Mouse (Mus musculus) lung, embryonic 14.5 days (tissue): ENCODE data around the gene Dgkz. TPM values are rescaled to one million over a fixed set of nuclear protein-coding genes. Genes with fewer than 3 reads are reported as not detected.

Experiments
- ATAC-seq: fragments of 200-750 bp; cut with Nextera tagmentation; 2 replicates; pipeline ENCODE4 v1.8.0; 2017; ENCODE audit warnings: mild to moderate bottlenecking, moderate TSS enrichment, moderate library complexity; ENCODE audit not compliant: insufficient read depth
- DNase-seq: peaks from one replicate; pipeline ENCODE4 v3.0.0-alpha.2; 2015
- H3K27ac ChIP-seq: fragments of 300-500 bp; sonication (generic); 2 replicates; pipeline ENCODE4 v1.5.1; 2014; ENCODE audit warnings: low read depth, mild to moderate bottlenecking, moderate library complexity
- H3K27me3 ChIP-seq: fragments of 300-500 bp; sonication (generic); 2 replicates; pipeline ENCODE4 v1.6.1; 2014; ENCODE audit warnings: low read length, control low read depth; ENCODE audit not compliant: insufficient read depth
- H3K36me3 ChIP-seq: fragments of 300-500 bp; sonication (generic); 2 replicates; pipeline ENCODE4 v1.6.1; 2014; ENCODE audit warnings: control low read depth; ENCODE audit not compliant: insufficient read depth
- H3K4me1 ChIP-seq: fragments of 300-500 bp; sonication (generic); 2 replicates; pipeline ENCODE4 v1.6.1; 2014; ENCODE audit warnings: antibody characterized with exemption, control low read depth; ENCODE audit not compliant: insufficient read depth
- H3K4me2 ChIP-seq: fragments of 300-500 bp; sonication (generic); 2 replicates; pipeline ENCODE4 v1.6.1; 2014; ENCODE audit warnings: mild to moderate bottlenecking
- H3K4me3 ChIP-seq: fragments of 300-500 bp; sonication (generic); 2 replicates; pipeline ENCODE4 v1.5.1; 2014; ENCODE audit warnings: low read depth, low read length
- H3K9ac ChIP-seq: fragments of 300-500 bp; sonication (generic); 2 replicates; pipeline ENCODE4 v1.6.1; 2014
- H3K9me3 ChIP-seq: fragments of 300-500 bp; sonication (generic); 2 replicates; pipeline ENCODE4 v1.6.1; 2016; ENCODE audit warnings: low read depth, low read length, control low read depth
- CTCF ChIP-seq: IDR thresholded peaks from 2 replicates; pipeline ENCODE4 v1.5.1; 2016; ENCODE audit warnings: antibody characterized with exemption, low read depth
- WGBS: fragments of 180-500 bp; shearing (Covaris S2); extraction: QIAGEN DNeasy Blood & Tissue Kit; methylation state at CpG from one replicate; pipeline ENCODE4 v1.1.7; 2014; 5-methylcytosine and 5-hydroxymethylcytosine counted together
- polyA plus RNA-seq: library from polyadenylated mRNA; unstranded; fragments of >200 nt; fragmentation: Nextera tagmentation; extraction: Ambion mirVana; gene quantifications from 2 replicates; pipeline ENCODE4 v1.2.1, GENCODE M21; 2014

Dgkz gene
- polyA plus RNA-seq, 1 experiment from 2014 or later = 63.9 TPM

- Histone ChIP-seq H3K4me2 (no peak overlapping the region), H3K9ac (no peak overlapping the region), H3K4me3 (no peak overlapping the region), H3K27me3 (no peaks in the 10 kb centered on the region), H3K27ac (peak overlapping the region; percentile 76), H3K36me3 (0 out of 2 replicates have a peak, but pooled peaks cover 8% of the 10 kb centered on the region), H3K4me1 (peaks cover 41% of the 10 kb centered on the region), H3K9me3 (no peaks in the 10 kb centered on the region)
- 65% methylated on average over 4 of the region's 4 CpGs for WGBS
- no peak for ATAC-seq
- TF ChIP-seq CTCF = no peak
- DNase-seq = no peak
These were observed 20.5 kb downstream of the Dgkz start for GRCm38 (mm10) chr2:91955121-91955591.

GRCm38 (mm10) chr2:91953825-91954224 lies 21.8 kb downstream of the Dgkz start:
- no peaks in the 10 kb centered on the region for H3K27me3 ChIP-seq
- ATAC-seq (peak; percentile 36), DNase-seq (peak; percentile 81)
- peak; percentile 11; the same call in 1 of the 2 replicates for TF ChIP-seq CTCF
- H3K4me3 ChIP-seq = no peak overlapping the region
- no peak overlapping the region for H3K4me2 ChIP-seq
- 21% methylated on average over 5 of the region's 5 CpGs for WGBS
- H3K4me1 ChIP-seq = peaks cover 52% of the 10 kb centered on the region
- no peak overlapping the region for H3K9ac ChIP-seq
- peak overlapping the region; percentile 66; the same call in 1 of the 2 replicates for H3K27ac ChIP-seq
- H3K9me3 ChIP-seq = no peaks in the 10 kb centered on the region
- H3K36me3 ChIP-seq = 0 out of 2 replicates have a peak, but pooled peaks cover 2% of the 10 kb centered on the region

GRCm38 (mm10) chr2:91950275-91951085 lies 25.2 kb downstream of the Dgkz start:
- Histone ChIP-seq H3K36me3 (peaks cover 1% of the 10 kb centered on the region; the same call in 1 of the 2 replicates), H3K27me3 (no peaks in the 10 kb centered on the region), H3K4me3 (peak overlapping the region; percentile 24), H3K9ac (peak overlapping the region; percentile 47; the same call in 1 of the 2 replicates), H3K27ac (peak overlapping the region; percentile 84), H3K4me1 (peaks cover 38% of the 10 kb centered on the region), H3K9me3 (no peaks in the 10 kb centered on the region), H3K4me2 (peak overlapping the region; percentile 56)
- DNase-seq (peak; percentile 67), ATAC-seq (peak; percentile 68)
- no peak for TF ChIP-seq CTCF
- 16% methylated on average over 15 of the region's 15 CpGs for WGBS

GRCm38 (mm10) chr2:91949411-91950274 lies 26.0 kb downstream of the Dgkz start:
- Histone ChIP-seq H3K4me3 (peak overlapping the region; percentile 24), H3K36me3 (peaks cover 7% of the 10 kb centered on the region; the same call in 1 of the 2 replicates), H3K9ac (peak overlapping the region; percentile 47; the same call in 1 of the 2 replicates), H3K4me1 (peaks cover 31% of the 10 kb centered on the region), H3K27ac (peak overlapping the region; percentile 84), H3K27me3 (no peaks in the 10 kb centered on the region), H3K9me3 (no peaks in the 10 kb centered on the region), H3K4me2 (peak overlapping the region; percentile 56)
- WGBS = 60% methylated on average over 17 of the region's 17 CpGs
- DNase-seq (peak; percentile 71), ATAC-seq (peak; percentile 35)
- TF ChIP-seq CTCF = no peak

DNA sequence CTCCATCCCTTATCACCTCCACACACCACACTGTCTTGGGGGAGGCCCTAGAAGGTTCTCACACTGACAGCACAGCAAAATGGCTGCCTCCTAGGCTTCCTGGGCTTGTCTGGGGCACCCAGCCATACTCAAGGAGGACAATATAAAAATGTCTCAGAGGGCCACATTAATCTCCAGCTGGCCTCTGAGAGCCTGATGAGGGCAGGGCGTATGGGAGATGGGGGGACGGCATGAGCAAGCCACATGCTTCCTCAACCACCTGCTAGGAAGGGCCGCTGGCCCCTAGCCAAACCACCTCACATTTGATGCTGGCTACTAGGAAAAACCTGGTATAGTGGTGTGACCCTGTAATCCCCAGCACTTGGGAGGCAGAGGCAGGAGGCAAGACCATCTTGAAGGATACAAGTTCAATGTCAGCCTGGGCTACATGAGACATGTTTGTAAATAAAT lies 26.8 kb downstream of the Dgkz start:
- Histone ChIP-seq H3K4me1 (peaks cover 25% of the 10 kb centered on the region), H3K27ac (0 out of 2 replicates have a peak overlapping the region, but pooled peaks have one; percentile 84)
- TF ChIP-seq CTCF = no peak

GRCm38 (mm10) chr2:91948151-91948509 lies 27.5 kb downstream of the Dgkz start:
- peak overlapping the region; percentile 25; the same call in 1 of the 2 replicates for H3K4me2 ChIP-seq
- H3K4me1 ChIP-seq = peaks cover 20% of the 10 kb centered on the region
- DNase-seq = no peak

More for the DNA sequence above, 26.8 kb downstream of the Dgkz start:
- ATAC-seq (no peak), DNase-seq (no peak)
- Histone ChIP-seq H3K4me2 (peak overlapping the region; percentile 56; the same call in 1 of the 2 replicates), H3K4me3 (no peak overlapping the region), H3K9ac (no peak overlapping the region), H3K9me3 (no peaks in the 10 kb centered on the region), H3K27me3 (no peaks in the 10 kb centered on the region), H3K36me3 (peaks cover 10% of the 10 kb centered on the region; the same call in 1 of the 2 replicates)
- WGBS = 71% methylated on average over 3 of the region's 3 CpGs

More at GRCm38 (mm10) chr2:91948151-91948509, 27.5 kb downstream of the Dgkz start:
- TF ChIP-seq CTCF = no peak
- H3K9me3 ChIP-seq = no peaks in the 10 kb centered on the region
- WGBS = 63% methylated on average over 6 of the region's 6 CpGs
- H3K36me3 ChIP-seq = peaks cover 10% of the 10 kb centered on the region
- H3K9ac ChIP-seq = no peak overlapping the region
- H3K27ac ChIP-seq = peak overlapping the region; percentile 34; the same call in 1 of the 2 replicates
- no peaks in the 10 kb centered on the region for H3K27me3 ChIP-seq
- no peak overlapping the region for H3K4me3 ChIP-seq
- no peak for ATAC-seq
